Mouse (Mus musculus): ENCODE measurements at regions not wholly inside any gene's neighbourhood (a gene's known extent, or its start where the extent isn't known, plus 50 kb on each side); places are given as distances from the start of the nearest gene placed in this dataset.

DNA sequence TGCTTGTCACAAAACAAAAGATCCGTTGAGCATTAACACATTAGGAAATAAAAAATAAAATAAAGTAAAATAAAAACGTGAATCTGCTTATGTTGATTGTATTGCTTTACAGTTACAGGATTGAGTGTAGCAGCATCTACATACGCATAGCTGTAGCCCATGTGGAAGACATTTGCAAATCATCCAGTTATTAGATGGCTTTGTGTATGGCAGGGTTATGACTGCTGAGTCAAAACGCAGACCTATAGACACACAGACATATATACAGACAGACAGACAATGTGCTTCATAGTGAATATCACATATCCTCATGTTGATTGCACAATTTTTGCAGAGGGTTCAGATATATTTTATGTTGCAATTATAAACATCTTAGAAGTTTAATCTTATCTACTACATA is 64.5 kb downstream of the Gm11146 start:
- DNase-seq (ENCODE audit: low spot score), result no peak
- WGBS, result 82% methylated on average over 4 of the region's 4 CpGs
- H3K9ac ChIP-seq (ENCODE audit: low read length), result no peak overlapping the region
- no peak overlapping the region for H3K27ac ChIP-seq (ENCODE audit: low read depth)
- H3K9me3 ChIP-seq (ENCODE audit: control insufficient read depth, low read length), result no peaks in the 10 kb centered on the region
- H3K4me2 ChIP-seq (ENCODE audit: low read length), result no peak overlapping the region
- H3K27me3 ChIP-seq (replicated peaks; ENCODE audit: control insufficient read depth, insufficient read depth, low read length), result no peaks in the 10 kb centered on the region
- peaks cover 7% of the 10 kb centered on the region for H3K4me1 ChIP-seq (replicated peaks; ENCODE audit: control insufficient read depth, insufficient read depth, low read length)
- no peak for ATAC-seq (replicated peaks; ENCODE audit: low FRiP score, low TSS enrichment, low read depth)
- no peak overlapping the region for H3K4me3 ChIP-seq (ENCODE audit: low read depth, low read length)
- no peaks in the 10 kb centered on the region for H3K36me3 ChIP-seq (ENCODE audit: control insufficient read depth, insufficient read depth, low read length)

DNA sequence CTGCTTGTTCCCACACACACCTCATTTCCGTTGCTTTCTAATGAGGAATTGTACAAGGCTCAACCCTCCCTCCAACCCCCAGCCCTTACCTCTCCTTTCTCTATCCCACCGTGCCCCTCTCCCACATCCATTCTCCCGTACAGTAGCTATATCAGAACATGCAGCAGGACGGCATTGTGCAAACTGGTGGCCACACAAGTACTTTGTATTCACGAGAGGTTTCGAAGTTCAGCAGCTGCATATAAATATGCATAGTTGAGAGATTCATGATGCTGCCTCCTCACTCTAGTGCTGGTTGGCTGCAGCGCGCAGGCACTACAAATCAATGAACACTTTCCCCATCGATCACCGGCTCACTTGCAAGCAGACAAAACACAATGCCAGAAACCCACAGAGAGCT is 65.1 kb downstream of the Gm11146 start:
- Histone ChIP-seq H3K4me2 (ENCODE audit: low read length) (peak overlapping the region; percentile 26; the same call in 1 of the 2 replicates), H3K4me3 (ENCODE audit: low read depth, low read length) (no peak overlapping the region), H3K36me3 (ENCODE audit: control insufficient read depth, insufficient read depth, low read length) (no peaks in the 10 kb centered on the region), H3K9ac (ENCODE audit: low read length) (no peak overlapping the region), H3K27me3 (replicated peaks; ENCODE audit: control insufficient read depth, insufficient read depth, low read length) (no peaks in the 10 kb centered on the region), H3K4me1 (replicated peaks; ENCODE audit: control insufficient read depth, insufficient read depth, low read length) (peaks cover 7% of the 10 kb centered on the region), H3K9me3 (ENCODE audit: control insufficient read depth, low read length) (no peaks in the 10 kb centered on the region), H3K27ac (ENCODE audit: low read depth) (no peak overlapping the region)
- WGBS, result 58% methylated on average over 10 of the region's 10 CpGs
- ATAC-seq (replicated peaks; ENCODE audit: low FRiP score, low TSS enrichment, low read depth) (no peak), DNase-seq (ENCODE audit: low spot score) (no peak)

DNA sequence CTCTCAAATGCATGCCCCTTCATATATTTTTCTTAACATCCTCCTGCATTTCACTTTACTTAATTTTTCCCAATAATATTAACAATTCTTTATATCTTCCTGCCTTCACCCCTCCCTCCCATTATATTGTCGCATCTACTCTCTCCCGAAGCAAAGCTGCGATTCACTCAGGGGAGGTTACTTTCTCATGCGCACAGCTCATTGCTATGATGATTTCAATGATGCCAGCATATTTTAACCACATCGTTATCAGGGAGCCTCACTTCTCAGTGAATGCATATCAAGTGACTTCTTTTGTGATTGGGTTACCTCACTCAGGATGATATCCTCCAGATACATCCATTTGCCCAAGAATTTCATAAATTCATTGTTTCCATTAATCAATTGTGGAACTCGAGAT is 65.6 kb downstream of the Gm11146 start:
- Histone ChIP-seq H3K4me1 (replicated peaks; ENCODE audit: control insufficient read depth, insufficient read depth, low read length) (peaks cover 7% of the 10 kb centered on the region), H3K27me3 (replicated peaks; ENCODE audit: control insufficient read depth, insufficient read depth, low read length) (no peaks in the 10 kb centered on the region), H3K4me3 (ENCODE audit: low read depth, low read length) (no peak overlapping the region), H3K36me3 (ENCODE audit: control insufficient read depth, insufficient read depth, low read length) (no peaks in the 10 kb centered on the region), H3K9me3 (ENCODE audit: control insufficient read depth, low read length) (no peaks in the 10 kb centered on the region), H3K27ac (ENCODE audit: low read depth) (no peak overlapping the region), H3K9ac (ENCODE audit: low read length) (no peak overlapping the region), H3K4me2 (ENCODE audit: low read length) (no peak overlapping the region)
- no peak for ATAC-seq (replicated peaks; ENCODE audit: low FRiP score, low TSS enrichment, low read depth)
- no peak for DNase-seq (ENCODE audit: low spot score)
- WGBS, result 74% methylated on average over 6 of the region's 6 CpGs

DNA sequence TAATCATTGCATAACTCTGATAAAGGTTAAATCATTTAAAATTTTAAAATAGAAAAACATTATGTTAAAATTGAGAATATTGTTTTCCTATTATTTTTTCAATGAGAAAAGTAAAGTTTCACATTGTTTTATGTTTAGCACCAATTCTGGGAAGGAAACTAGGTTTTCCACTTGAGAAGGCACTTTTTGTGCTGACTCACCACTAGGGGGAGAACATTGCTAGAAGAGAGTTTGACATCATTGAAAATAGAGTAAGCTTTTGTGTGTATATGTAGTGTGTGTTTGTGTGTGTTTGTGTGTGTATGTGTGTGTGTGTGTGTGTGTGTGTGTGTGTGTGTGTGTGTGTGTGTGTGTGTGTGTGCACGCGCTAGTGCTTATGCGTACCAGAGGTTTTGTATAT is 66.9 kb downstream of the Gm11146 start:
- no peaks in the 10 kb centered on the region for H3K27me3 ChIP-seq (replicated peaks; ENCODE audit: control insufficient read depth, insufficient read depth, low read length)
- H3K4me2 ChIP-seq (ENCODE audit: low read length), result no peak overlapping the region
- H3K9me3 ChIP-seq (ENCODE audit: control insufficient read depth, low read length), result peaks cover 2% of the 10 kb centered on the region; the same call in 1 of the 2 replicates
- ATAC-seq (replicated peaks; ENCODE audit: low FRiP score, low TSS enrichment, low read depth), result no peak
- WGBS, result 81% methylated on average over 3 of the region's 3 CpGs
- H3K27ac ChIP-seq (ENCODE audit: low read depth), result no peak overlapping the region
- H3K4me1 ChIP-seq (replicated peaks; ENCODE audit: control insufficient read depth, insufficient read depth, low read length), result peaks cover 7% of the 10 kb centered on the region
- H3K9ac ChIP-seq (ENCODE audit: low read length), result no peak overlapping the region
- H3K4me3 ChIP-seq (ENCODE audit: low read depth, low read length), result no peak overlapping the region
- no peaks in the 10 kb centered on the region for H3K36me3 ChIP-seq (ENCODE audit: control insufficient read depth, insufficient read depth, low read length)
- no peak for DNase-seq (ENCODE audit: low spot score)

DNA sequence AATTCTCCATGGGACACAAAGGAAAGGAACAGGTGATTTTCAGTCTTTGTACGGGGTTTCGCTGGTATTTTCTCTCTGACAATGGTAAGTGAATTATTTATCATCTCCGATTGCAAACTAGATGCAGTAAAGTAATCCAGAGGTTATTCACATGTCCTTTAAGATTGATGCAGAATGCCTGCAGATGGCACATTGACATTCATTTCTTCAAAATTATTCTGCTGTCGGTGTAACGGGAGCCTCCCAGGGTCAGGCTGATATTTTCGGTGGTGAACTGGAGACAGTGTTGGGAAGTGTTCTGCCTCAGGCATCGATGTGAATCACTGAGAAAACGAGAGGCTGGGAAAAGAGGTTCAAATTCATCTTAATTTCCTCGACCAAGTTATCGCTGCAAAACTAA is 70.3 kb downstream of the Gm11146 start:
- Histone ChIP-seq H3K27me3 (replicated peaks; ENCODE audit: control insufficient read depth, insufficient read depth, low read length) (no peaks in the 10 kb centered on the region), H3K4me2 (ENCODE audit: low read length) (no peak overlapping the region), H3K4me1 (replicated peaks; ENCODE audit: control insufficient read depth, insufficient read depth, low read length) (peaks cover 5% of the 10 kb centered on the region), H3K4me3 (ENCODE audit: low read depth, low read length) (no peak overlapping the region), H3K36me3 (ENCODE audit: control insufficient read depth, insufficient read depth, low read length) (no peaks in the 10 kb centered on the region), H3K9ac (ENCODE audit: low read length) (no peak overlapping the region), H3K27ac (ENCODE audit: low read depth) (no peak overlapping the region), H3K9me3 (ENCODE audit: control insufficient read depth, low read length) (peaks cover 2% of the 10 kb centered on the region; the same call in 1 of the 2 replicates)
- WGBS, result 86% methylated on average over 10 of the region's 10 CpGs
- no peak for DNase-seq (ENCODE audit: low spot score)
- ATAC-seq (replicated peaks; ENCODE audit: low FRiP score, low TSS enrichment, low read depth), result no peak

DNA sequence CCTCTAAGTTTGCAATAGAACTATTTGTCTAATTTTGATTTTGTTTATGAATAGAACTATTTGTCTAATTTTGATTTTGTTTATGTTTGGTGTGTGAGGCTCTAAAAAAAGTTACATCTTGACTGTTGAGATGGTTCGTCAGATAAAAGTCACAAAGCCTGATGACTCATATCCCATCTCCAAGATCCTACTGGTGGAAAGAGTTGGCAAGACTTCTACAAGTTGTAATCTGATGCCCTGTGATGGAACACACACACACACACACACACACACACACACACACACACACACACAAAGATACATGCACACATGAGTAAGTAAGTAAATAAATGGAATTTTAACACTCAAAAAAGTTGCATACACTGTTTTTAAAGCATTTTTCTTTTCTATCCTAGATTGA is 73.9 kb downstream of the Gm11146 start:
- WGBS, result 47% methylated on average over 1 of the region's 1 CpGs
- ATAC-seq (replicated peaks; ENCODE audit: low FRiP score, low TSS enrichment, low read depth) (no peak), DNase-seq (ENCODE audit: low spot score) (no peak)
- Histone ChIP-seq H3K4me3 (ENCODE audit: low read depth, low read length) (no peak overlapping the region), H3K9me3 (ENCODE audit: control insufficient read depth, low read length) (peaks cover 2% of the 10 kb centered on the region; the same call in 1 of the 2 replicates), H3K36me3 (ENCODE audit: control insufficient read depth, insufficient read depth, low read length) (no peaks in the 10 kb centered on the region), H3K9ac (ENCODE audit: low read length) (no peak overlapping the region), H3K4me1 (replicated peaks; ENCODE audit: control insufficient read depth, insufficient read depth, low read length) (no peaks in the 10 kb centered on the region), H3K4me2 (ENCODE audit: low read length) (no peak overlapping the region), H3K27me3 (replicated peaks; ENCODE audit: control insufficient read depth, insufficient read depth, low read length) (no peaks in the 10 kb centered on the region), H3K27ac (ENCODE audit: low read depth) (no peak overlapping the region)

DNA sequence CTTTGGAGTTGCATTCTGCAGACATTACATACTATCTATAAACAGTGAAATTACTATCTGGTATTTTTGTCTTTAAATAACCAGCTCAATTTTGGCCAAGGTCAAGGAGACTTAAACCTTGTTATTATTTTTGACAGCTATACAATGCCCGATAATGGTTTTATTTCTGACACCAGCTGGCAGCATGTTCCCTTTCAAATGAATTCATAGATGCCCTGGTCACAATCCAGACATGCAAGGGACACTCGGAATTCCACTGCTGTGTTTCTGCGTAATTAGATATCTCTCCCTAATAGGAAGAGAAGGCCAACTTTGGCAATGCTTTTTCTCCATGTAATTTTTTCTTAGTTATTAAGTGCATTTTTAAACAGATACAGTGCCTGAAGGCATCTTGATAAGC is 87.3 kb downstream of the Gm11146 start:
- no peaks in the 10 kb centered on the region for H3K36me3 ChIP-seq (ENCODE audit: control insufficient read depth, insufficient read depth, low read length)
- 84% methylated on average over 3 of the region's 3 CpGs for WGBS
- no peaks in the 10 kb centered on the region for H3K9me3 ChIP-seq (ENCODE audit: control insufficient read depth, low read length)
- ATAC-seq (replicated peaks; ENCODE audit: low FRiP score, low TSS enrichment, low read depth) (no peak), DNase-seq (ENCODE audit: low spot score) (no peak)
- no peaks in the 10 kb centered on the region for H3K27me3 ChIP-seq (replicated peaks; ENCODE audit: control insufficient read depth, insufficient read depth, low read length)
- no peaks in the 10 kb centered on the region for H3K4me1 ChIP-seq (replicated peaks; ENCODE audit: control insufficient read depth, insufficient read depth, low read length)
- H3K4me3 ChIP-seq (ENCODE audit: low read depth, low read length), result no peak overlapping the region
- no peak overlapping the region for H3K9ac ChIP-seq (ENCODE audit: low read length)
- H3K27ac ChIP-seq (ENCODE audit: low read depth), result no peak overlapping the region
- no peak overlapping the region for H3K4me2 ChIP-seq (ENCODE audit: low read length)

DNA sequence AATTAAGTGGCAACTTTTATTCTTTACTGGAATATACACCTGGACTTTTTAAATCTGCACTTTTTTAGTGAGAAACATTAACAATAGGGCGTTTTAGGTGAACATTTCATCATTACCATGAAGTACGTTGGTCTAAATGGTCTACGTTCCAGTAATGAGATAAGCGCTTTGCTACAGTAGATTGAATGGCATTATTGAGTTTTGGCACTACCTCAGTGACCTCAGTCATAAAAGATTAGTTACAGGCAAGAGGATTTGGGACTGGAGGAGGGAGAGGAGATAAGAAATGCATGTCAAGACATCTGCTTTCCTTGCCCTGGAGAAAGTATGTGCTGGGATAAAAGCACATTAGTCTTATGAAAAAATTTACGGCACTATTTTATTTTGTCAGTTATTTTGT is 98.3 kb downstream of the Gm11146 start:
- H3K9me3 ChIP-seq (ENCODE audit: control insufficient read depth, low read length), result peaks cover 5% of the 10 kb centered on the region; the same call in 1 of the 2 replicates
- ATAC-seq (replicated peaks; ENCODE audit: low FRiP score, low TSS enrichment, low read depth) (no peak), DNase-seq (ENCODE audit: low spot score) (no peak)
- H3K9ac ChIP-seq (ENCODE audit: low read length), result no peak overlapping the region
- H3K27ac ChIP-seq (ENCODE audit: low read depth), result no peak overlapping the region
- 74% methylated on average over 5 of the region's 5 CpGs for WGBS
- H3K4me2 ChIP-seq (ENCODE audit: low read length), result peak overlapping the region; percentile 13; the same call in 1 of the 2 replicates
- no peak overlapping the region for H3K4me3 ChIP-seq (ENCODE audit: low read depth, low read length)
- H3K4me1 ChIP-seq (replicated peaks; ENCODE audit: control insufficient read depth, insufficient read depth, low read length), result peaks cover 3% of the 10 kb centered on the region; the same call in 1 of the 2 replicates
- no peaks in the 10 kb centered on the region for H3K27me3 ChIP-seq (replicated peaks; ENCODE audit: control insufficient read depth, insufficient read depth, low read length)
- 0 out of 2 replicates have a peak, but pooled peaks cover 4% of the 10 kb centered on the region for H3K36me3 ChIP-seq (ENCODE audit: control insufficient read depth, insufficient read depth, low read length)

DNA sequence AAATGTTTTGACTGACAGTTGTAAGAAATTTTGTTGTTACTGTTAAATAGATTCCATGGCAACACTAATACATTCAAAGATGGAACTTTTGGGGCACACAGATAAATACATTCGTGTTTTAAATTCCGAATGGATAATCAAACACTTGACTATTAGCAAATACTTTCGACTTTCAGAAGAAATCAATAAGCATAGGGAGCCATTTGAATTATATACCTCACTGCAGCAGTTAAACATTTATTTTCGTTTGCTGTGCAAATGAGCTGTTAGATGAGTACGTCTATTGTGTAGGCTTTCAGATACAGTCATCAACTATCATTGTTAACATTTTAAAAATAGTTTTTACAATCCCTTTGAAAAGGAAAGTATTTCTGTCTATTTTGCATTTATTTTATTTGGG is 99.0 kb downstream of the Gm11146 start:
- no peak overlapping the region for H3K9ac ChIP-seq (ENCODE audit: low read length)
- no peak overlapping the region for H3K27ac ChIP-seq (ENCODE audit: low read depth)
- DNase-seq (ENCODE audit: low spot score) (no peak), ATAC-seq (replicated peaks; ENCODE audit: low FRiP score, low TSS enrichment, low read depth) (no peak)
- peaks cover 3% of the 10 kb centered on the region; the same call in 1 of the 2 replicates for H3K4me1 ChIP-seq (replicated peaks; ENCODE audit: control insufficient read depth, insufficient read depth, low read length)
- H3K36me3 ChIP-seq (ENCODE audit: control insufficient read depth, insufficient read depth, low read length), result 0 out of 2 replicates have a peak, but pooled peaks cover 4% of the 10 kb centered on the region
- H3K4me2 ChIP-seq (ENCODE audit: low read length), result 0 out of 2 replicates have a peak overlapping the region, but pooled peaks have one; percentile 13
- no peak overlapping the region for H3K4me3 ChIP-seq (ENCODE audit: low read depth, low read length)
- H3K9me3 ChIP-seq (ENCODE audit: control insufficient read depth, low read length), result peaks cover 5% of the 10 kb centered on the region; the same call in 1 of the 2 replicates
- H3K27me3 ChIP-seq (replicated peaks; ENCODE audit: control insufficient read depth, insufficient read depth, low read length), result no peaks in the 10 kb centered on the region
- 82% methylated on average over 5 of the region's 5 CpGs for WGBS

All from intestine, embryonic 14.5 days (tissue).